Mouse (Mus musculus): ENCODE results near the gene Tcte3. TPM values are rescaled to one million over a fixed set of nuclear protein-coding genes. Genes with fewer than 3 reads are reported as not detected.

The Tcte3 gene
- polyA plus RNA-seq (2017; shearing (Covaris generic)): not detected

GRCm38 (mm10) chr17:15041175-15041729 is at the start of gene Tcte3, which contains the start of the genes Ermard and Gm3448:
TSS of gene Tcte3 (minus strand) at chr17:15041488.
TSS of gene Ermard (plus strand) at chr17:15041208.
TSS of gene Gm3448 (minus strand) at chr17:15041537.

DNA sequence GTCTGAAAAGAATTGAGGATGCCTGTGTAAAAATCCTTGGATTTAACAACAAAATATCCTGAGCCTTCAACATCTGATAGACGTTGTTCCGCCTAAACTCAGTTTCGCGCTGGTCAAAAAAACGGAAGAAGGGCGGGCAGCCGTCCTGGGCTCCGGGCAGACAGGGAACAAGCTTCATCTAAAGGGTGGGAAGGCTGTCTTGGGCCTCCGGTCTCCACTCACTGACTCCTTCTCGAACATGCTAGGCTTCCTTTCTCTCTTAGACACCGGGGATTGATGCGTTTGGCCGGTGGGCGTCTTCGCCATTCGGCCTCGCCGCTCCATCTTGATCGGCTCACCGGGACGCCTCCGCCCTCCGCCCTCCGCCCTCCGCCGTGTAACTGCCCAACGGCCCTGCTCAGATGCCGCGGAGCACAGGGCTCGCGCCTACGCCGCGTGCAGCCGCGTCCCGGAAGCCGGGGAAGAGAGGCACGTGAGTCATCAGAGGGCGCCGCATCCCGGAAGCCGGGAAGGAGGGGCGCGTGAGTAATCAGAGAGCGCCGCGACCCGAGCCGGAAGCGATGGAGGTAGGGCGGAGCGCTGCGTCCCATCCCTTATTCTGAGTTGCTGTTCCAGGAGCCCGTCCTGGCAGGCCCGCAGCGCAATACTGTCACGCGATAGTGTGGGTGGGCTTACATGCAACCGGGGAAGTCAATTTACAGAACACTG is 31.4 kb downstream of the Tcte3 start, which contains the start of gene Gm3435:
Gm3435 (plus strand) TSS at position 471 of the 708 bp plus-strand sequence.

DNA sequence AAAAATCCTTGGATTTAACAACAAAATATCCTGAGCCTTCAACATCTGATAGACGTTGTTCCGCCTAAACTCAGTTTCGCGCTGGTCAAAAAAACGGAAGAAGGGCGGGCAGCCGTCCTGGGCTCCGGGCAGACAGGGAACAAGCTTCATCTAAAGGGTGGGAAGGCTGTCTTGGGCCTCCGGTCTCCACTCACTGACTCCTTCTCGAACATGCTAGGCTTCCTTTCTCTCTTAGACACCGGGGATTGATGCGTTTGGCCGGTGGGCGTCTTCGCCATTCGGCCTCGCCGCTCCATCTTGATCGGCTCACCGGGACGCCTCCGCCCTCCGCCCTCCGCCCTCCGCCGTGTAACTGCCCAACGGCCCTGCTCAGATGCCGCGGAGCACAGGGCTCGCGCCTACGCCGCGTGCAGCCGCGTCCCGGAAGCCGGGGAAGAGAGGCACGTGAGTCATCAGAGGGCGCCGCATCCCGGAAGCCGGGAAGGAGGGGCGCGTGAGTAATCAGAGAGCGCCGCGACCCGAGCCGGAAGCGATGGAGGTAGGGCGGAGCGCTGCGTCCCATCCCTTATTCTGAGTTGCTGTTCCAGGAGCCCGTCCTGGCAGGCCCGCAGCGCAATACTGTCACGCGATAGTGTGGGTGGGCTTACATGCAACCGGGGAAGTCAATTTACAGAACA is 62.8 kb downstream of the Tcte3 start, which contains the start of the genes 9030025P20Rik and Gm3417:
9030025P20Rik (plus strand) TSS at position 107 of the 677 bp plus-strand sequence.
Gm3417 (minus strand) TSS at position 429 of the 677 bp plus-strand sequence.

Other genes starting within 250 kb of the Tcte3 start
- gene Wdr27, start 98.3 kb downstream of the Tcte3 start, polyA plus RNA-seq (2017; shearing (Covaris generic)): 0.91 TPM
- gene 1600012H06Rik, start 98.3 kb downstream of the Tcte3 start, polyA plus RNA-seq (2017; shearing (Covaris generic)): 19.4 TPM
- gene Phf10, start 80.2 kb downstream of the Tcte3 start, polyA plus RNA-seq (2017; shearing (Covaris generic)): 30.2 TPM
- 11.6 TPM for gene 9030025P20Rik, start 63.0 kb downstream of the Tcte3 start, polyA plus RNA-seq (2017; shearing (Covaris generic))
- 1.2 TPM for gene Gm3417, start 62.7 kb downstream of the Tcte3 start, polyA plus RNA-seq (2017; shearing (Covaris generic))
- 3.0 TPM for gene Gm3435, start 31.3 kb downstream of the Tcte3 start, polyA plus RNA-seq (2017; shearing (Covaris generic))
- 77.1 TPM for gene Ermard, start 280 bp downstream of the Tcte3 start, polyA plus RNA-seq (2017; shearing (Covaris generic))
- 0.77 TPM for gene Gm3448, start within 50 bp of the Tcte3 start, polyA plus RNA-seq (2017; shearing (Covaris generic))